Mouse (Mus musculus) brain, embryonic 14.5 days (tissue): ENCODE measurements at regions not wholly inside any gene's neighbourhood (a gene's known extent, or its start where the extent isn't known, plus 50 kb on each side); places are given as distances from the start of the nearest gene placed in this dataset.

ENCODE experiments used
- CTCF ChIP-seq: fragments of 200-500 bp; IDR thresholded peaks from 2 replicates; pipeline ENCODE4 v1.5.1; 2012; ENCODE audit warnings: inconsistent platforms, mild to moderate bottlenecking, moderate library complexity, borderline replicate concordance; ENCODE audit not compliant: insufficient read depth, insufficient read length; ENCODE audit errors: extremely low read depth
- POLR2A ChIP-seq: fragments of 200-500 bp; IDR thresholded peaks from 2 replicates; pipeline ENCODE4 v1.6.1; 2012; ENCODE audit warnings: mild to moderate bottlenecking, inconsistent platforms, borderline replicate concordance; ENCODE audit not compliant: poor library complexity, insufficient read depth, insufficient read length, severe bottlenecking; ENCODE audit errors: extremely low read depth

DNA sequence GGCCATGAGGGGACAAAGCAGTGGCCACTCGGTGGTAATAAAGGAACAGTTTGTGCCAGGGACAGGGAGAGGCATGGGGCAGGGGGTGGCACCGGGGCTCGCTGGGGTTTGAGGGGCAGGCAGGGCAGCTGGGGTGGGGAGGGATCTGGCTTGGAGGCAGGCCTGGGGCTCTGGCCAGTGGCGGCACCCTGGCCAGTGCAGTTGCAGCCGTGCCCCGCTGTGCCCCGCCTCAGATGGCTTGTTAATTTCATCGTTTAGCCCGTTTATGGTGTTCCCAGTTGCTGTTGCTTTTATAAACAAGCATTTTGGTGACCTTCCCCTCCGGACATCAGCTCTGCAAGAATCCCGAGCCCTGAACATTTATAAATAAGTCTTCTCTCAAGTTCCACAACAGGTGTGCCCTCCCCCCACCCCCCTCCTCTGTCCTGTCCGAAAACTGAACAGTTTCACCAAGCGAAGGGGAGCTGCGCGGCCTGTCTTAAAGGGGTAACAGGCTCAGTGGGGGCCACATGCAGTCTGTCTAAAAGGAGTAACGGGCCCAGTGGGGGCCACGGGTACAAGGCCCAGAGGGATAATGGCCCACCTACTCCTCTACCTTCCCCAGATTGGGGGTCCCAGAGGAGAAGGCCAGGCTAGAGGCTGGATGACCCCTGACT lies 51.0 kb upstream of the Casz1 start:
- TF ChIP-seq CTCF: no peak
- TF ChIP-seq POLR2A: no peak
